Mouse (Mus musculus) brain, adult 10 weeks (tissue): ENCODE results near the gene Acot10. TPM values are rescaled to one million over a fixed set of nuclear protein-coding genes. Genes with fewer than 3 reads are reported as not detected.

Experiments
- polyA plus RNA-seq: library from polyadenylated mRNA; stranded (reverse); fragments of 350-450 nt; fragmentation: Illumina TruSeq; extraction: RNeasy Lipid Tissue Mini Kit (QIAGEN cat#74804); gene quantifications from one replicate; pipeline ENCODE4 v1.2.3, GENCODE M21; 2015; ENCODE audit warnings: low read depth, low replicate concordance

Acot10 gene
- polyA plus RNA-seq = not detected

GRCm38 (mm10) chr15:20666650-20667049 is at the start of gene Acot10:
TSS of gene Acot10 (minus strand) at chr15:20666750.

Other genes starting within 250 kb of the Acot10 start
- gene Cdh12, start 217.5 kb downstream of the Acot10 start, polyA plus RNA-seq = 8.8 TPM